Mouse (Mus musculus): ENCODE measurements at regions not wholly inside any gene's neighbourhood (a gene's known extent, or its start where the extent isn't known, plus 50 kb on each side); places are given as distances from the start of the nearest gene placed in this dataset.

DNA sequence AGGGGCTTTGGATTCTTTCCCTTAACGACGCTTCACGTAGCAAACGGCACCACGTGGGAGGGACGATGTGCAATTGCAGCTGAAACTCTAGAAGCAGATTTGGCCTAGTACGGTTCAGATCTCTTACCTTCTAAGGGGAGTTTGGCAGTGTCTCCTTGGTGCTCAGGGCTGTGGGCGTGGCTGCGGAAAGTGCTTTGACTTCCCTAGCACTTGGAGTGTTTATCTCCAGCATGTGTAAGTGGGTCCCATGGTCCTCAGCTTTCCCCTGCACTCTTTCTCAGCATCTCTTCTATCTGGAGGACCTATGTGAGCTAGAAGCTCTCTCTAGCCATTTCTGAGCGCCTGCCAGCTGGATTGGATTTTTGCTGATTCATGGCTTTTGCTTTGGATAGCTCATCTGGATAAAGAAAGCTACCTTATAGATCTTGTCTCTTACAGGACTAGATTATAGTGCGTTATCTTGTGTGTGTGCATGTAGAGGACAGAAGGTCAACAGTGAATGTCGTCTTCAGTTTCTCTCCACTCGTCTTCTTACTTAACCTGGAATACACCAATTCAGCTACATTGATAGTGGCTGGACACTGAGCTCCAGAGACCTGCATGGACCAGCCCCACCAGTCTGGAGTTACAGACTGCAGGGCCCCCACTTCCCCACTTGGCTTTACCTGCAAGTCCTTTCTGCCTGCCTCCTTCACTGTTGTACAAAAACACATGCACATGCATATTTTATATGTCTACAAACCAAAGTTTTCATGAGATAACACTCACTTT is 92.8 kb upstream of the Serbp1 start:
- no peak overlapping the region for H3K4me3 ChIP-seq
- H3K4me1 ChIP-seq (replicated peaks): peaks cover 5% of the 10 kb centered on the region
- H3K9me3 ChIP-seq: no peaks in the 10 kb centered on the region
- 73% methylated on average over 13 of the region's 13 CpGs for WGBS
- DNase-seq (ENCODE audit: low spot score): no peak
- H3K36me3 ChIP-seq: no peaks in the 10 kb centered on the region
- H3K27me3 ChIP-seq (ENCODE audit: insufficient read depth, poor library complexity, severe bottlenecking): no peaks in the 10 kb centered on the region
- H3K27ac ChIP-seq: no peak overlapping the region

GRCm38 (mm10) chr6:67142179-67142578 is 95.8 kb upstream of the Serbp1 start:
- WGBS: 38% methylated on average over 4 of the region's 4 CpGs
- Histone ChIP-seq H3K9me3 (no peaks in the 10 kb centered on the region), H3K4me3 (no peak overlapping the region), H3K4me1 (replicated peaks) (peaks cover 12% of the 10 kb centered on the region), H3K36me3 (no peaks in the 10 kb centered on the region), H3K27ac (no peak overlapping the region), H3K27me3 (ENCODE audit: insufficient read depth, poor library complexity, severe bottlenecking) (no peaks in the 10 kb centered on the region)
- DNase-seq (ENCODE audit: low spot score): peak; percentile 20

DNA sequence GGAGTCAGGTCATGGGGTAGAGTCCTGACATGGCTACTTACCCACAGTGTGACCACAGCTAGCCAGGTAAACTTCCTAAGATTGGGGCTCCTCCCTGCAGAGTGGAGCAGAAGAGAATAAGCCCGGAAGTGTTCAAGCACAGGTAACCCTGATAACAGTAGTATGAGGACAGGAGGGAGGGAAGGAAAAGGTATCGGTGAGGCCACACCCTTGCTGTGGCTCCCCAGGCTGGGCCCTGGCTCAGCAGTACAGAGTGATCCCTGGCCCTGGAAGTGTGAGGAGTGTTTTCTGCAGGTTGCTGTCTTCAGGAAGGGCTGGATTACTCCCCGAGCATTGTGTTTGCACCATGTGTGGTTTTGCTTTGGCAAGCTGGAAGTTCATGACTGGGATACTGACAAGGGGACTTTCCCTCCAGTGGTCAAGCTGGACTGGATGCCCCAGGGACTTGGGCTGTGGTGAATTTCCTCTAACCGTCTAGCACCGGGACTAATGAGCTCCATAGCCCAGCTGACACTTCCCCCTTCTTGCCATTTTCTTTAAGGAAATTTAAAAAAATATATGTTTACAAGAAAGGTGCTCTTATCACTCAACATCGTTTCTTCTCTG is 97.2 kb upstream of the Serbp1 start:
- DNase-seq (ENCODE audit: low spot score): no peak
- WGBS: 75% methylated on average over 6 of the region's 6 CpGs

DNA sequence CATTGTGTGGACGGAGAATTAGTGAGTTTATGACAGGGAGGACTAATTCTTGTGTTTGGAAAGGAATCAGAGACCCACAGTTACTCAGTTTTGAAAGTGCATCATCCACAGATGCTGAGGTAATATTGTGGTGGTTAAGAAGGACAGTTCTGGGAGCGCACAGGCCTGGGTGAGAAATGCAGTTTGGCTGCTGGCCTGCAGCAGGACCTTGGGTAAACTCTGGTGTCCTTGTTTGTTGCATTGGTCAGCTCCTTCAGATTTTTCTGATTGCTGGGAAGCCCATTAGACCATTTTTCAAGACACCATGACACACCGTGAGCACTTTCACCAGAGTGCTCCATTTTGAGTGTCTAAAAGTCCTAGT is 99.0 kb upstream of the Serbp1 start:
- Histone ChIP-seq H3K27ac (no peak overlapping the region), H3K4me3 (no peak overlapping the region), H3K4me1 (replicated peaks) (0 out of 2 replicates have a peak, but pooled peaks cover 10% of the 10 kb centered on the region), H3K36me3 (no peaks in the 10 kb centered on the region), H3K27me3 (ENCODE audit: insufficient read depth, poor library complexity, severe bottlenecking) (no peaks in the 10 kb centered on the region), H3K9me3 (no peaks in the 10 kb centered on the region)
- no peak for DNase-seq (ENCODE audit: low spot score)
- 91% methylated on average over 3 of the region's 3 CpGs for WGBS

More for the DNA sequence above, 97.2 kb upstream of the Serbp1 start:
- Histone ChIP-seq H3K4me3 (no peak overlapping the region), H3K36me3 (no peaks in the 10 kb centered on the region), H3K9me3 (no peaks in the 10 kb centered on the region), H3K4me1 (replicated peaks) (0 out of 2 replicates have a peak, but pooled peaks cover 7% of the 10 kb centered on the region), H3K27ac (no peak overlapping the region), H3K27me3 (ENCODE audit: insufficient read depth, poor library complexity, severe bottlenecking) (no peaks in the 10 kb centered on the region)

- DNase-seq (ENCODE audit: low spot score): no peak
- H3K27ac ChIP-seq: no peak overlapping the region
- H3K4me3 ChIP-seq: no peak overlapping the region
- H3K4me1 ChIP-seq (replicated peaks): 0 out of 2 replicates have a peak, but pooled peaks cover 10% of the 10 kb centered on the region
- WGBS: 68% methylated on average over 13 of the region's 13 CpGs
- no peaks in the 10 kb centered on the region for H3K36me3 ChIP-seq
- H3K27me3 ChIP-seq (ENCODE audit: insufficient read depth, poor library complexity, severe bottlenecking): no peaks in the 10 kb centered on the region
- no peaks in the 10 kb centered on the region for H3K9me3 ChIP-seq
Observed at GRCm38 (mm10) chr6:67138302-67139011, 99.5 kb upstream of the Serbp1 start.

DNA sequence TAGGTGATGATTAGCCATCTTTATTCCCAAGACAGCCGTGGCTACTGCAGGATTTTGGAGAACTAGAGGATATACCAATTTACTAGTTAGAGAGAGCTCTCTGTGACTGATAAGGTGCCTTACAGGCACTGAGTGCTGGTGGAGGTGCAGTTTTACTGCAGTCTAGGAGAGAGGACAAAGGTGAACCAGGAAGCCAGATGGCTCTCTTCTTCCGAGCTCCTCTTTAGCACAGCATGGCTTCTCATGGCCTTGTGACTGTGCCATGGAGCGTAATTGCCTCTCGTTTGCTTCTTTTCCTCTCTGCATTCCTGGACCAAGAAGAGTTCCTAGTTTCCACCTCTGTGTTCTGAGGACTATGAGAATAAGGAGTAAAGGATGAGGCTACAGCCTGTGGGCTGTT is 100.2 kb upstream of the Gadd45a start:
- no peak for DNase-seq (ENCODE audit: low spot score)
- H3K27ac ChIP-seq: no peak overlapping the region
- 69% methylated on average over 4 of the region's 4 CpGs for WGBS
- H3K9me3 ChIP-seq: no peaks in the 10 kb centered on the region
- H3K4me1 ChIP-seq (replicated peaks): 0 out of 2 replicates have a peak, but pooled peaks cover 10% of the 10 kb centered on the region
- no peaks in the 10 kb centered on the region for H3K27me3 ChIP-seq (ENCODE audit: insufficient read depth, poor library complexity, severe bottlenecking)
- no peak overlapping the region for H3K4me3 ChIP-seq
- H3K36me3 ChIP-seq: no peaks in the 10 kb centered on the region

DNA sequence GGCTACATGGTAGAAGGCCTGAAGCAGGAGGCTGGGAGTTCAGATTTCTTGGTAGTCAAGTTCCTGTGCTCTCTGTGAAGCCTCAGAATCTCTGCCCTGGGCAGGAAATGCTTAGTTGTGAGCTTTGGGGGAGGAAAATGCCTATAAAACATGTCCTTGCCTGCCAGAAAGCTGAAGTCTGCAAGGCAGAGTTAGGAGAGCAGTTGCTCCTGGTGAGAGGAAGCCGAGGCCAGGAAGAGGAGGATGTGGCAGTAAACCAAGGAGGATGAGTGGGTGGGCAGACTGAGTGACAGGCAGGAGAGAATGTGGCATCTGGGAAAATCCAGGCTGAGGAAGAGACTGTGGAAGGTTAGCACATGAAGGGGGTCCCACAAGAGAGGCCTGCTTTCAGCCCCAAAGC is 97.7 kb upstream of the Gadd45a start:
- H3K4me3 ChIP-seq: no peak overlapping the region
- H3K27ac ChIP-seq: no peak overlapping the region
- 63% methylated on average over 1 of the region's 1 CpGs for WGBS
- no peaks in the 10 kb centered on the region for H3K36me3 ChIP-seq
- H3K27me3 ChIP-seq (ENCODE audit: insufficient read depth, poor library complexity, severe bottlenecking): no peaks in the 10 kb centered on the region
- no peaks in the 10 kb centered on the region for H3K9me3 ChIP-seq
- H3K4me1 ChIP-seq (replicated peaks): 0 out of 2 replicates have a peak, but pooled peaks cover 14% of the 10 kb centered on the region
- DNase-seq (ENCODE audit: low spot score): no peak

- Histone ChIP-seq H3K36me3 (no peaks in the 10 kb centered on the region), H3K4me1 (replicated peaks) (peaks cover 13% of the 10 kb centered on the region; the same call in 1 of the 2 replicates), H3K27ac (no peak overlapping the region), H3K9me3 (no peaks in the 10 kb centered on the region), H3K27me3 (ENCODE audit: insufficient read depth, poor library complexity, severe bottlenecking) (no peaks in the 10 kb centered on the region), H3K4me3 (no peak overlapping the region)
- DNase-seq (ENCODE audit: low spot score): no peak
- 73% methylated on average over 11 of the region's 11 CpGs for WGBS
Observed at GRCm38 (mm10) chr6:67130540-67131301, 93.5 kb upstream of the Gadd45a start.

- no peak overlapping the region for H3K27ac ChIP-seq
- peaks cover 14% of the 10 kb centered on the region; the same call in 1 of the 2 replicates for H3K4me1 ChIP-seq (replicated peaks)
- H3K4me3 ChIP-seq: no peak overlapping the region
- no peaks in the 10 kb centered on the region for H3K9me3 ChIP-seq
- no peaks in the 10 kb centered on the region for H3K36me3 ChIP-seq
- no peak for DNase-seq (ENCODE audit: low spot score)
- no peaks in the 10 kb centered on the region for H3K27me3 ChIP-seq (ENCODE audit: insufficient read depth, poor library complexity, severe bottlenecking)
- WGBS: 93% methylated on average over 10 of the region's 10 CpGs
Observed at GRCm38 (mm10) chr6:67129626-67130025, 92.4 kb upstream of the Gadd45a start.

- WGBS: 59% methylated on average over 16 of the region's 16 CpGs
- H3K9me3 ChIP-seq: no peaks in the 10 kb centered on the region
- no peaks in the 10 kb centered on the region for H3K36me3 ChIP-seq
- no peak for DNase-seq (ENCODE audit: low spot score)
- H3K27ac ChIP-seq: no peak overlapping the region
- H3K27me3 ChIP-seq (ENCODE audit: insufficient read depth, poor library complexity, severe bottlenecking): no peaks in the 10 kb centered on the region
- peaks cover 14% of the 10 kb centered on the region; the same call in 1 of the 2 replicates for H3K4me1 ChIP-seq (replicated peaks)
- no peak overlapping the region for H3K4me3 ChIP-seq
Observed at GRCm38 (mm10) chr6:67128503-67129463, 91.5 kb upstream of the Gadd45a start.

GRCm38 (mm10) chr6:67127727-67128126 is 90.5 kb upstream of the Gadd45a start:
- H3K27me3 ChIP-seq (ENCODE audit: insufficient read depth, poor library complexity, severe bottlenecking): no peaks in the 10 kb centered on the region
- no peaks in the 10 kb centered on the region for H3K36me3 ChIP-seq
- H3K9me3 ChIP-seq: no peaks in the 10 kb centered on the region
- WGBS: 84% methylated on average over 4 of the region's 4 CpGs
- H3K27ac ChIP-seq: no peak overlapping the region
- no peak for DNase-seq (ENCODE audit: low spot score)
- H3K4me3 ChIP-seq: no peak overlapping the region
- peaks cover 14% of the 10 kb centered on the region; the same call in 1 of the 2 replicates for H3K4me1 ChIP-seq (replicated peaks)

Measured in hindbrain, embryonic 10.5 days (tissue).